Comparison of ENCODE assay signal across 8 mouse cellular contexts in the genomic region with DNA sequence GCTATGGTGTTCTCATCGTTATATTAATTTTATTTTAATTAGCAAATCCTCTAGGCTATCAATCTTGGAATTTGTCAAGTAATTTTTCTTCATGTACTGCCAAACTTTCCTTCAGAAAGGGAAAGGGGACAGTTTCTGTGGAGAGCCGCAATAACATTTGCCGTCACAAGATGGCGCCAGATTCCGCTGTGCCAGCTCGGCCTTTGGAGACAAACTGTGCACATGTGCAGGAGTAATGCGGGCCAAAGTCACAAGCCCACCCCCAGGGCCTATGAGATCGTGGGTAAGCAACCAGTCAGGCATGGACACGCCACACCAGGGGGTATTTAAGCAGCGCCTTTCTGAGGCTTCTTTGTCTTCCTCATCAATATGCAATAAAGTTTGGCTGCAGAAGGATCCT.
DNase-seq lines count a peak whose midpoint lies in the region; ATAC-seq and TF ChIP-seq lines count a peak whose summit lies in the region.
"Not testable (repeated sequence)": the region's sequence is repeated elsewhere in the genome, so short reads cannot be mapped to it uniquely, and the experiment has no call there.

No protein-coding gene starts in this region.

- intact Hi-C loops in left cerebral cortex, postnatal 36 days (cut with DNase I), result not testable (repeated sequence)

- CTCF ChIA-PET in Patski (lab: Charles Lee), result interaction anchor here (0.7 kb wide), 1 partner anchor 145 kb away, joined by 3 read pairs; no protein-coding TSS in a partner anchor

- H3K4me1 ChIP-seq in midbrain, embryonic 12.5 days, result not testable (repeated sequence)

- ATAC-seq in Patski, result not testable (repeated sequence)
- ATAC-seq in inflammation-experienced regulatory T-cells, adult 6 months, result peak; percentile 32
- peak; percentile 91 for ATAC-seq in midbrain, embryonic 12.5 days (ENCODE audit: low FRiP score, low read depth)

- H3K9ac ChIP-seq in midbrain, embryonic 12.5 days (replicated peaks), result not testable (repeated sequence)

- 1% methylated on average over 10 of the region's 10 CpGs for WGBS in midbrain, embryonic 12.5 days

- in situ Hi-C loops in Patski (cut with MboI; ENCODE audit: low pct_unique_long_range_greater_than_20kb), result not testable (repeated sequence)

- TF ChIP-seq CTCF in Patski (IDR thresholded peaks at IDR 0.05), result peak; percentile 74

- not testable (repeated sequence) for H3K27me3 ChIP-seq in Patski; midbrain, embryonic 12.5 days

- H3K9me3 ChIP-seq in midbrain, embryonic 12.5 days, result not testable (repeated sequence)

- DNase-seq in Patski (ENCODE audit: low read depth, low spot score), result not testable (repeated sequence)
- peak; percentile 4 to 7 for DNase-seq in cerebellum, postnatal 36 days
- DNase-seq in frontal cortex, postnatal 25 days (ENCODE audit: low spot score in 2 of 2), result peak; percentile 2 to 4
- peak; percentile 3 to 5 for DNase-seq in left cerebral cortex, postnatal 36 days (ENCODE audit: low spot score in 2 of 2)
- DNase-seq in right cerebral cortex, postnatal 14 days, result peak; percentile 7
- DNase-seq in urinary bladder, postnatal 25 days (ENCODE audit: low spot score), result peak; percentile 3

- H3K4me2 ChIP-seq in midbrain, embryonic 12.5 days (replicated peaks), result peak overlapping the region; percentile 28; the same call in 1 of the 2 replicates

- not testable (repeated sequence) for H3K36me3 ChIP-seq in midbrain, embryonic 12.5 days

- not testable (repeated sequence) for H3K4me3 ChIP-seq in midbrain, embryonic 12.5 days

- not testable (repeated sequence) for H3K27ac ChIP-seq in midbrain, embryonic 12.5 days (replicated peaks)

- POLR2A ChIA-PET in Patski (lab: Charles Lee), result not testable (repeated sequence)
